Mouse (Mus musculus): ENCODE measurements at regions not wholly inside any gene's neighbourhood (a gene's known extent, or its start where the extent isn't known, plus 50 kb on each side); places are given as distances from the start of the nearest gene placed in this dataset.

DNA sequence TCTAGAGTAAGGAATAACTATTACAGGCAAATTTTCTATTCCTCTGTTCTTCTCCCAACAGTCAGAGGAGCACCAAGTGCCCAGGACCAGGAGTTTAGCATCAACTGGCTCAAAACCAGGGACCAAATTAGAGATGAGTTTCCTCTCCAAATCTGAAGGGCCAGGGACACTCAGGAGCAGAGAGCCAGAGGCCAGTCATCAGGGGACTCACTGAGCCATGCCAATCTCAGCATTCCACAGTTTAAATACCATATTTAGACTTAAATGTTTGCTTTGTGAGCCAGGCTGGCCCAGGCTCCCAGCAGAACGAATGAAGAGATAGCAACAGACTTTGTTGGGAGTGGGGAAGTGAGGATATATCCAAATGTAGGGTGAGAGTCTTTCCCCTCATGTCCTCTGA, 153.8 kb downstream of the Opa1 start:
- TF ChIP-seq CTCF (IDR thresholded peaks at IDR 0.05; ENCODE audit: borderline replicate concordance, insufficient read depth, low read depth, low read length) (no peak), POLR2A (IDR thresholded peaks at IDR 0.05; ENCODE audit: borderline replicate concordance, insufficient read depth, low read length) (no peak)

Measured in cerebellum, adult 2 months (tissue).